Mouse (Mus musculus): ENCODE measurements around the gene 1700010I14Rik. TPM values are rescaled to one million over a fixed set of nuclear protein-coding genes. Genes with fewer than 3 reads are reported as not detected.

1700010I14Rik gene
- total RNA-seq (2021), result 1 to 10 TPM; 1.5 to 2.5 TPM
- long read RNA-seq, experiment 1, partial matches to known transcripts, result 0 of 1 reads
- long read RNA-seq, experiment 1, other reads (novel, unspliced or antisense), result 0 of 1 reads
- long read RNA-seq, experiment 2, partial matches to known transcripts, result 1 of 3 reads
- long read RNA-seq, experiment 2, other reads (novel, unspliced or antisense), result 1 of 3 reads

GRCm38 (mm10) chr17:8988119-8988807 lies at the start of gene 1700010I14Rik:
1700010I14Rik (plus strand) TSS chr17:8988333.
- peak; percentile 91 to 92 for DNase-seq (ENCODE audit: low spot score in 2 of 2)

GRCm38 (mm10) chr17:8951588-8951987 lies 36.5 kb upstream of the 1700010I14Rik start:
- no peak for DNase-seq (ENCODE audit: low spot score in 2 of 2)

- no peak for DNase-seq (ENCODE audit: low spot score in 2 of 2)
Measured at GRCm38 (mm10) chr17:8952951-8953350, 35.2 kb upstream of the 1700010I14Rik start.

GRCm38 (mm10) chr17:8958125-8958524 lies 30.0 kb upstream of the 1700010I14Rik start:
- no peak for DNase-seq (ENCODE audit: low spot score in 2 of 2)

DNA sequence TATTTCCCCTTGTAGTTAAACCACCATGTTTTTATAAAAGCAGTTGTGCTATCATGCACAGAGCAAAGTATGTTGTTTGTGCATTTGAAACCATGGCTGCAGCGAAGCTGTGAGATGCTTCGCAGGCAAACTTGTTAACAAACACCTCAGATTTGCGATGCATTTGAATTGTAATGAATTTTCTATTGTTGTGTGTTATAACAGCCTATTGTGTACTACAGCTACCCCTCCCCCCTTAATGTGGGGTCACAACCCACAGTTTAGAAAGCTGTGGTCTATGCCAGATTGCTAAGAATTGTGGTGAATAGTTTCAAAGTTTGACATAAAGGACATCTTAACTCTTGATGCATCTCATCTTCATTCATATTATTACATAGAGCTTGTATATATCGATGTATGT lies 27.7 kb upstream of the 1700010I14Rik start:
- DNase-seq (ENCODE audit: low spot score in 2 of 2), result no peak

- DNase-seq (ENCODE audit: low spot score in 2 of 2), result peak in 1 of 2 experiments; percentile 45
Measured at GRCm38 (mm10) chr17:8961097-8961496, 27.0 kb upstream of the 1700010I14Rik start.

- DNase-seq (ENCODE audit: low spot score in 2 of 2), result no peak
Measured at GRCm38 (mm10) chr17:8961644-8962043, 26.5 kb upstream of the 1700010I14Rik start.

- no peak for DNase-seq (ENCODE audit: low spot score in 2 of 2)
Measured at GRCm38 (mm10) chr17:8965177-8965576, 23.0 kb upstream of the 1700010I14Rik start.

DNA sequence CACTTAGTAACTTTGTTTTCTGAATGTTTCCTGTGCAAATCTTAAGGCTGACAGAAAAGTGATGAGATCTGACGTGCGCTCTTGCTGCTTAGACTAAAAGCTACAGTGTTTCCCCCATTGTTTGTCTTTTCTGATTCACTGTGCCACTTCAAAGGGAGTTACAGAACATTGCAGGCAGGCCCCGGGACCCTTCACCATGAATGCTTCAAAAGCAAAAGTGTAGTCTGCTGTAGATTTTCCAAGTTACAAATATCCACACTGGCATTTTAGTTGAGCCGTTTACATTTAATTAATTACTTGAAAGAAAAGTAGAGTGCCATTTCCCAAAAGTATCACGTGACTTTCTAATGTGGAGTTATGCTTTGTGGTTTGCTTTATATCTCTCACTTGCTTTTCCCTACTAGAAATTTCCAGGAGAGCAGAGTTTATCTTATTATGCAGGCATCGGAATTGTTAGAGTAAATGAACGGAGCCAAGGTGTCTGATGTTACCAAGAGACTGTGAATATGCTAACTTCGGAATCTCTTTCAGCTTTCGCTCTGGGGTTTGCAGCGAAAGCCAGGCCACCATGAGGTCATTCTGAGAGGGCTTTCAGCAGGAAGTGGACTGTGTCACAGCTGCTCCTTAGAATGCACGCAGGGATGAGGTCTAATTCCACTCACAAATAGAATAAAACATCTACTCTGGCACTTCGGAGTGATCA lies 15.8 kb upstream of the 1700010I14Rik start:
- DNase-seq (ENCODE audit: low spot score in 2 of 2), result no peak

- DNase-seq (ENCODE audit: low spot score in 2 of 2), result no peak
Measured at GRCm38 (mm10) chr17:8973331-8973730, 14.8 kb upstream of the 1700010I14Rik start.

GRCm38 (mm10) chr17:8974423-8974822 lies 13.7 kb upstream of the 1700010I14Rik start:
- DNase-seq (ENCODE audit: low spot score in 2 of 2), result no peak

DNA sequence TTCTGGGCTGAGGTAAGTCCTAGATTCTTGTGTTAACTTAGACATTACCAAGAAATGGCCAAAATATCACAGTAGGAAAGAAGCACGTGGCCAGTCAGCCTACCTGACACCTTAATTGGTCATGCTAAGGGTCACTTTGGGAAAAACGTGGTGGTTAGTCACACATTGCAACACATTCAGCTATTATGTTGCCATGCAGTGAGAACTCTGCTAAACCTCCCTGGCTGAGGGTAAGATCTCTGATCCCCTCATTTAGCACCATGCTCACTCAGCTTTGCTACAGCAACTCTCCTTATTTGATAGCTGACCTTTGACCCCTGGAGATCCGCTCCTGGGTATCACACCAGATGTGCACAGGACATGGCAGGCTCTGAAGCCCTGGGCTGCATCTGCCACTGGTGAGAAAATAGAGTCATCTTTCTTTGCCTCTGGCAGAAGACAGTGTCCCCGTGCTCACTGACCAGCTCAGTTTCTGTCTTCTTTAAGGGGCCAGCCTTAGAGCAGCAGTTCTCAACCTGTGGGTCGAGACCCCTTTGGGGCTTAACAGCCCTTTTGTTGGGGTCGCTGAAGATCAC lies 13.2 kb upstream of the 1700010I14Rik start:
- DNase-seq (ENCODE audit: low spot score in 2 of 2), result no peak

- DNase-seq (ENCODE audit: low spot score in 2 of 2), result peak in 1 of 2 experiments; percentile 52
Measured at GRCm38 (mm10) chr17:8976745-8977144, 11.4 kb upstream of the 1700010I14Rik start.

DNA sequence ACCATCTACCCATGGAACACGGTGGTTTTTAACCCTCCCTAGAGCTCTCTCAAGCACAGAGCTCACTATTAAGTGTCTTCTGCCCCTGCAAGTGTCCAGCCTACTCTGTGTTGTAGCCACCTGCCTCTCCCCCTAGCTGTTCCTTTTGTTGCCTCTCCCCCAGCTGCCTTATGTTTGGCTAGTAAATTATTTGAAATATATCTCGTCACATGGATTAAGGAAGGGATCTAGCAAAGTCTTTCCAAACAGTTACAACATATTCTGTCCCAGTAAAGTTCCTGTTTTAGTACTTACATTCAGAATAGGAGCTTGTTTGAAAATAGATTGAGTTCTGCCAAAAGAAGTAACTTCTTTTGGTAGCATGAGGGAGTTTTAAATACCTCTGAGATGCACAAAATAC lies 10.9 kb upstream of the 1700010I14Rik start:
- no peak for DNase-seq (ENCODE audit: low spot score in 2 of 2)

- DNase-seq (ENCODE audit: low spot score in 2 of 2), result no peak
Measured at GRCm38 (mm10) chr17:8983576-8983975, 4.6 kb upstream of the 1700010I14Rik start.

GRCm38 (mm10) chr17:8985714-8986113 lies 2.4 kb upstream of the 1700010I14Rik start:
- DNase-seq (ENCODE audit: low spot score in 2 of 2), result peak in 1 of 2 experiments; percentile 57

DNA sequence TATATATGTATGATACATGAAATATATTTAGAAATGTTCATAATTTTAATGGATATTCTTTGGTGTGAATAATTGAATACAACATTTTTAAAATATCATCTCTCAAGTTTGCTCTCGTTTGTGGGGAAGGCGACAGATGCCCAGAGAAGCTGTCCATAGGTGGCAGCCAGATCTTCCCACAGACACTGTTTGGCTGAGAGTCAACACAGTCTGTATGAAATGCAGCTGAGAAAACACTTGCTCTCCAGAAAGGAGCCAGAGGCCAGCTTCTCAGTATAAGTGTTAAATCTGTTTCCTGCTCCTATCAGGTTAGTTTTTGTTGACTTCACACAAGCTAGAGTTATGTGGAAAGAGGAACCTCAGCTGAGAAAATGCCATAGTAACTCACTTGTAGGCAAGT lies 1.6 kb upstream of the 1700010I14Rik start:
- peak; percentile 36 to 77 for DNase-seq (ENCODE audit: low spot score in 2 of 2)

- no peak for DNase-seq (ENCODE audit: low spot score in 2 of 2)
Measured at GRCm38 (mm10) chr17:8987369-8987768, 764 bp upstream of the 1700010I14Rik start.

GRCm38 (mm10) chr17:8991160-8991559 lies 3.0 kb downstream of the 1700010I14Rik start:
- DNase-seq (ENCODE audit: low spot score in 2 of 2), result peak in 1 of 2 experiments; percentile 53

GRCm38 (mm10) chr17:8995344-8995743 lies 7.2 kb downstream of the 1700010I14Rik start:
- no peak for DNase-seq (ENCODE audit: low spot score in 2 of 2)

GRCm38 (mm10) chr17:9002438-9002837 lies 14.3 kb downstream of the 1700010I14Rik start:
- no peak for DNase-seq (ENCODE audit: low spot score in 2 of 2)

- no peak for DNase-seq (ENCODE audit: low spot score in 2 of 2)
Measured at GRCm38 (mm10) chr17:9004516-9004915, 16.4 kb downstream of the 1700010I14Rik start.

Measured in layer of hippocampus, postnatal 14 days (tissue).